Mouse (Mus musculus) hindbrain, embryonic 10.5 days (tissue): Measurements from ENCODE around the gene Vsig2. TPM values are rescaled to one million over a fixed set of nuclear protein-coding genes. Genes with fewer than 3 reads are reported as not detected.

Source experiments
- DNase-seq: peaks from one replicate; pipeline ENCODE4 v3.0.0-alpha.2; 2017; ENCODE audit warnings: low spot score
- H3K27ac ChIP-seq: fragments of 300-500 bp; sonication (generic); 2 replicates; pipeline ENCODE4 v1.5.1; 2016; ENCODE audit warnings: mild to moderate bottlenecking, moderate library complexity
- H3K27me3 ChIP-seq: fragments of 300-500 bp; sonication (generic); 2 replicates; pipeline ENCODE4 v1.6.1; 2016; ENCODE audit warnings: mild to moderate bottlenecking; ENCODE audit not compliant: poor library complexity, insufficient read depth, severe bottlenecking
- H3K36me3 ChIP-seq: fragments of 300-500 bp; sonication (generic); 2 replicates; pipeline ENCODE4 v1.6.1; 2016; ENCODE audit warnings: mild to moderate bottlenecking, moderate library complexity
- H3K4me1 ChIP-seq: fragments of 300-500 bp; sonication (generic); replicated peaks from 2 replicates; pipeline ENCODE4 v1.6.1; 2016; ENCODE audit warnings: mild to moderate bottlenecking
- H3K4me3 ChIP-seq: fragments of 300-500 bp; sonication (generic); 2 replicates; pipeline ENCODE4 v1.5.1; 2016; ENCODE audit warnings: mild to moderate bottlenecking, moderate library complexity
- H3K9me3 ChIP-seq: fragments of 300-500 bp; sonication (generic); 2 replicates; pipeline ENCODE4 v1.6.1; 2016; ENCODE audit warnings: mild to moderate bottlenecking, moderate library complexity
- WGBS: fragments of 180-500 bp; shearing (Covaris S2); methylation state at CpG from one replicate; pipeline ENCODE4 v1.1.7; 2016; 5-methylcytosine and 5-hydroxymethylcytosine counted together
- polyA plus RNA-seq: library from polyadenylated mRNA; unstranded; fragments of >200 nt; fragmentation: Nextera tagmentation; extraction: Ambion mirVana; gene quantifications from 2 replicates; pipeline ENCODE4 v1.2.1, GENCODE M21; 2016

Vsig2 gene
- 0.60 and 0.78 TPM in 2 replicates for polyA plus RNA-seq

- 46% methylated on average over 23 of the region's 23 CpGs for WGBS
- Histone ChIP-seq H3K27ac (no peak within 1 kb of the TSS), H3K36me3 (no peaks in the 10 kb centered on the region)
These were observed at the start of gene Vsig2 for GRCm38 (mm10) chr9:37539170-37540025. Gene Vsig2 (plus strand): TSS chr9:37539255.

GRCm38 (mm10) chr9:37489446-37490120 is 49.5 kb upstream of the Vsig2 start:
- WGBS: under 1% methylated on average over 75 of the region's 75 CpGs
- Histone ChIP-seq H3K27me3 (no peaks in the 10 kb centered on the region), H3K36me3 (peaks cover 28% of the 10 kb centered on the region), H3K27ac (peak overlapping the region; percentile 99), H3K4me1 (peaks cover 29% of the 10 kb centered on the region), H3K4me3 (peak overlapping the region; percentile 99), H3K9me3 (0 out of 2 replicates have a peak, but pooled peaks cover 3% of the 10 kb centered on the region)
- peak; percentile 80 for DNase-seq

More at GRCm38 (mm10) chr9:37539170-37540025, at the start of gene Vsig2:
- DNase-seq: no peak
- peaks cover 83% of the 10 kb centered on the region for H3K27me3 ChIP-seq
- no peak within 1 kb of the TSS for H3K4me3 ChIP-seq
- peaks cover 15% of the 10 kb centered on the region for H3K4me1 ChIP-seq
- H3K9me3 ChIP-seq: no peaks in the 10 kb centered on the region

GRCm38 (mm10) chr9:37495761-37496160 is 43.3 kb upstream of the Vsig2 start:
- H3K27me3 ChIP-seq: no peaks in the 10 kb centered on the region
- 0 out of 2 replicates have a peak, but pooled peaks cover 3% of the 10 kb centered on the region for H3K9me3 ChIP-seq
- peaks cover 37% of the 10 kb centered on the region for H3K36me3 ChIP-seq
- no peak overlapping the region for H3K4me3 ChIP-seq
- no peak for DNase-seq
- 83% methylated on average over 3 of the region's 3 CpGs for WGBS
- no peak overlapping the region for H3K27ac ChIP-seq
- peaks cover 6% of the 10 kb centered on the region for H3K4me1 ChIP-seq

- Histone ChIP-seq H3K4me3 (no peak overlapping the region), H3K27me3 (no peaks in the 10 kb centered on the region), H3K36me3 (peaks cover 37% of the 10 kb centered on the region), H3K9me3 (0 out of 2 replicates have a peak, but pooled peaks cover 3% of the 10 kb centered on the region), H3K4me1 (peaks cover under 1% of the 10 kb centered on the region; the same call in 1 of the 2 replicates), H3K27ac (no peak overlapping the region)
- no peak for DNase-seq
These were observed 42.7 kb upstream of the Vsig2 start for GRCm38 (mm10) chr9:37496325-37496724.

GRCm38 (mm10) chr9:37500201-37500600 is 38.9 kb upstream of the Vsig2 start:
- no peaks in the 10 kb centered on the region for H3K27me3 ChIP-seq
- 0 out of 2 replicates have a peak, but pooled peaks cover 3% of the 10 kb centered on the region for H3K9me3 ChIP-seq
- H3K4me3 ChIP-seq: no peak overlapping the region
- H3K4me1 ChIP-seq: no peaks in the 10 kb centered on the region
- no peak overlapping the region for H3K27ac ChIP-seq
- WGBS: 66% methylated on average over 3 of the region's 3 CpGs
- no peak for DNase-seq
- H3K36me3 ChIP-seq: peaks cover 18% of the 10 kb centered on the region

GRCm38 (mm10) chr9:37501170-37501569 is 37.9 kb upstream of the Vsig2 start:
- no peak overlapping the region for H3K4me3 ChIP-seq
- H3K27me3 ChIP-seq: no peaks in the 10 kb centered on the region
- H3K27ac ChIP-seq: no peak overlapping the region
- peaks cover 18% of the 10 kb centered on the region for H3K36me3 ChIP-seq
- no peaks in the 10 kb centered on the region for H3K4me1 ChIP-seq
- WGBS: 98% methylated on average over 1 of the region's 1 CpGs
- DNase-seq: no peak
- 0 out of 2 replicates have a peak, but pooled peaks cover 3% of the 10 kb centered on the region for H3K9me3 ChIP-seq

GRCm38 (mm10) chr9:37504348-37504747 is 34.7 kb upstream of the Vsig2 start:
- Histone ChIP-seq H3K4me3 (no peak overlapping the region), H3K27ac (no peak overlapping the region), H3K27me3 (no peaks in the 10 kb centered on the region), H3K4me1 (no peaks in the 10 kb centered on the region), H3K36me3 (peaks cover 18% of the 10 kb centered on the region), H3K9me3 (0 out of 2 replicates have a peak, but pooled peaks cover 3% of the 10 kb centered on the region)
- no peak for DNase-seq

- 98% methylated on average over 1 of the region's 1 CpGs for WGBS
- no peaks in the 10 kb centered on the region for H3K27me3 ChIP-seq
These were observed 33.0 kb upstream of the Vsig2 start for GRCm38 (mm10) chr9:37506023-37506422.

GRCm38 (mm10) chr9:37512097-37512496 is 27.0 kb upstream of the Vsig2 start:
- no peak overlapping the region for H3K4me3 ChIP-seq
- H3K27me3 ChIP-seq: no peaks in the 10 kb centered on the region
- H3K9me3 ChIP-seq: no peaks in the 10 kb centered on the region
- no peaks in the 10 kb centered on the region for H3K4me1 ChIP-seq
- WGBS: 92% methylated on average over 2 of the region's 2 CpGs
- no peak for DNase-seq
- H3K36me3 ChIP-seq: no peaks in the 10 kb centered on the region
- no peak overlapping the region for H3K27ac ChIP-seq

More at GRCm38 (mm10) chr9:37506023-37506422, 33.0 kb upstream of the Vsig2 start:
- Histone ChIP-seq H3K9me3 (0 out of 2 replicates have a peak, but pooled peaks cover 3% of the 10 kb centered on the region), H3K4me1 (no peaks in the 10 kb centered on the region), H3K4me3 (no peak overlapping the region), H3K36me3 (peaks cover 9% of the 10 kb centered on the region), H3K27ac (no peak overlapping the region)
- no peak for DNase-seq

GRCm38 (mm10) chr9:37514456-37514855 is 24.6 kb upstream of the Vsig2 start:
- 94% methylated on average over 3 of the region's 3 CpGs for WGBS
- no peaks in the 10 kb centered on the region for H3K9me3 ChIP-seq
- no peak overlapping the region for H3K27ac ChIP-seq

GRCm38 (mm10) chr9:37517467-37517866 is 21.6 kb upstream of the Vsig2 start:
- Histone ChIP-seq H3K27ac (no peak overlapping the region), H3K4me1 (no peaks in the 10 kb centered on the region), H3K4me3 (no peak overlapping the region), H3K9me3 (no peaks in the 10 kb centered on the region), H3K36me3 (peaks cover 45% of the 10 kb centered on the region), H3K27me3 (no peaks in the 10 kb centered on the region)
- 94% methylated on average over 1 of the region's 1 CpGs for WGBS
- DNase-seq: no peak

More at GRCm38 (mm10) chr9:37514456-37514855, 24.6 kb upstream of the Vsig2 start:
- Histone ChIP-seq H3K27me3 (no peaks in the 10 kb centered on the region), H3K36me3 (peaks cover 17% of the 10 kb centered on the region), H3K4me3 (no peak overlapping the region), H3K4me1 (no peaks in the 10 kb centered on the region)
- DNase-seq: no peak

- H3K36me3 ChIP-seq: peaks cover 59% of the 10 kb centered on the region
- no peak overlapping the region for H3K4me3 ChIP-seq
- H3K27me3 ChIP-seq: no peaks in the 10 kb centered on the region
- WGBS: 92% methylated on average over 8 of the region's 8 CpGs
- H3K9me3 ChIP-seq: no peaks in the 10 kb centered on the region
- H3K4me1 ChIP-seq: no peaks in the 10 kb centered on the region
- no peak for DNase-seq
- H3K27ac ChIP-seq: no peak overlapping the region
These were observed 20.1 kb upstream of the Vsig2 start for GRCm38 (mm10) chr9:37518991-37519390.

GRCm38 (mm10) chr9:37519995-37520394 is 19.1 kb upstream of the Vsig2 start:
- no peak overlapping the region for H3K4me3 ChIP-seq
- no peaks in the 10 kb centered on the region for H3K27me3 ChIP-seq
- no peaks in the 10 kb centered on the region for H3K9me3 ChIP-seq
- no peaks in the 10 kb centered on the region for H3K4me1 ChIP-seq
- 96% methylated on average over 2 of the region's 2 CpGs for WGBS
- H3K27ac ChIP-seq: no peak overlapping the region
- H3K36me3 ChIP-seq: peaks cover 69% of the 10 kb centered on the region
- no peak for DNase-seq
